Mouse (Mus musculus): ENCODE data around the gene Srebf2.
"Not testable (repeated sequence)": the region's sequence is repeated elsewhere in the genome, so short reads cannot be mapped to it uniquely, and the experiment has no call there.

The Srebf2 gene

DNA sequence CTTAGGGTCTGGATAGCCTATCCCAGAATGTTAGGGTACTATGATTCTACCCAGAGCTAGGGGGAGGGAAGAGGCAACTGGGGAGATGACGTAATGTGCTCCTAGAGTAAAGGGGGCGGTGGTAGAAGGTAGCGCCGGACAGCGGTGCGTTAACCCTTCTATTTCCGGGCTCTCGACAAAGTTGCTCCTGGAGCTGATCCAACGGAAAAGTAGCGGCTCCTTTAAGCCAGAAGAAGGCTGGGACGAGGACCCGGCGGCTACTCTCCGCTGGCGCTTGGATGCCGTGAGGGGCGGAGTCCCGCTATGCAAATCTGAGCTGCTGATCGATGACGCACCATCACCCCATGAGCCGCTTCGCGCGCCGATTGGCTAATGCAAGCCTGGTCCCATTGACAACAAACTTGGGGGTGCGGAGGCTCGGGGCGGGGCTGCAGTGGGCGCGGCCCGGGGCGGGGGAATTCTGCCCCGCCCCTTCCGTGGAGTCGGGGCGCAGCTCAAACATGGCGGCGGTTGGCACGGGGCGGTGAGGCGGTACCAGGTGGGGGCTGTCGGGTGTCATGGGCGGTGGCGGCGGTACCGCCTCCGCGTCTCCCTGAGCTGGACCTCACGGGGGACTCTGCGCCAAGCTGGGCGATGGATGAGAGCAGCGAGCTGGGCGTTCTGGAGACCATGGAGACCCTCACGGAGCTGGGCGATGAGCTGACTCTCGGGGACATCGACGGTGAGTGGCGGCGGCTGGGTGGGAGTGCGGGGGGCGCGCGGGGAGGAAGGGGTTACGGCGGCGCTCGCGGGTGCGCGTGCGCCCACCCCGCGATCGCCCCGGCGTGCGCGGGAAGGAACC lies at the start of gene Srebf2:
Srebf2 (plus strand) TSS at position 412 of the 841 bp plus-strand sequence.
- peak; percentile 99 for DNase-seq

DNA sequence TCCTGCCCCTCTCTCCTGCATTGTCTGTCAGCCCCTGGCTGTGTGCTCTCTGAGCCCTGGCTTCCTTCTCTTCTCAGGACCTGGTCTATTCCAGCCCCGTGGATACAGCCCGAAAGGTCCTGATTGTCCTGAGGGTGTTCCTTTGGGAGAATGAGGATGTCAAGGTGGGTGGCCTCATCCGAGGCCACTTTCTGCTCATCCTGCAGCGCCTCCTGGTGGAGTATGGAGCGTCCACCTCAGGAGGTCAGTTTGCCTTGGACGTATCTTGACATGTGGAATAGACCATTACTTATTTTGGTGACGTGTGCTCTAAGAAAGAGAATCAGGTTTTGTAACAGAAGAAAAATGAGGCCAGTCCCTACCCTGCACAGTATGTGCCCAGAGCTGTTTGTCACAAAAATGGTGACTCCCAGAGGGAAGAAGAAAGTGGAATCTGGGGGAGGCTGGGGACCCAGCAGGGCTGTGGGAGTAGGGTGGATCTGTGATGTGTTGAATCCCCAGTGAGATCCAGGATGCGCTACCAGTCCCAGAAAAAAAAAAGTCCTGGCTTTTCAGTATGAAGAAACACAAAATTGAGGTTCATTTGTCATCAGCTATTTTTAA lies 39.9 kb upstream of the Srebf2 start:
- DNase-seq, result peak; percentile 44

DNA sequence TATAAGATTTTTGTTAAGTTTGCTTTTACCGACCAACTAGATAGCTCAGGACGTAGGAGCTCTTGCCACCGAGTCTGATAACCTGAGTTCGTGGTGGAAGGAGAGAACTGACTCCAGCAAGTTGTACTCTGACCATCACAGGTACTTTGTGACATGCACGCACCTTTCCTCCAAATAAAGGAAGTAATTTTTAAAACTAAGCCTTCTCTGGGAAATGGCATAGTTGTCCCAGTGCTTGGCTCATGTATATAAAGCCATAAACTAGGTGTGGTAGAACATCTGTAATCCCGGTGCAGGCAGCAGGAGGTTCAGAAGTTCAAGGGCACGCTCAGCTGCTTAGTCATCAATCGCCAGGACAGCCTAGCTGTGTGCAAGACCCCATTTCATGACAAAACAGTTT lies 26.4 kb upstream of the Srebf2 start:
- DNase-seq, result no peak

- DNase-seq, result not testable (repeated sequence)
Measured at GRCm38 (mm10) chr15:82126690-82127089, 20.3 kb upstream of the Srebf2 start.

GRCm38 (mm10) chr15:82127426-82128374 lies 19.3 kb upstream of the Srebf2 start, which contains the start of gene Ccdc134:
Ccdc134 (plus strand) TSS chr15:82127922.
- peak; percentile 97 for DNase-seq

DNA sequence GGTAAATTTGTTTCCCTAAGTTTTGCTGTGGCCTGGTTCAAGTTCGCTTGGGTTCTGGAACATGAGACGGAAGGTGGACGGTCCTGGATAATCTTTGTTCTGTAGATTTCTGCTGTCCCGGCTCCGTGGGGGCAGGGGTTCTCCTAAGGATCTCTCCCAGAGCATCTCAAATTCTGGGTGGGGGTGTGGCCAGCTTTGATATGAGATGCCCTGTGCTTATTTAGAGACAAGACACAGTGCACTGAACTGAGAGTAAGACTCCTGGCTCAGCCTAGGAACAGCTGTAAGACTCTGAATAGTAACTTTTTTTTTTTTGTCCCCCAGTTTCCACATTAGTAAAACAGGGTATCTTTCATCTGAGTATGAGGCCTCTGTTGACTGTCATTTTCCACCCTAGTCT lies 18.6 kb upstream of the Srebf2 start:
- no peak for DNase-seq

DNA sequence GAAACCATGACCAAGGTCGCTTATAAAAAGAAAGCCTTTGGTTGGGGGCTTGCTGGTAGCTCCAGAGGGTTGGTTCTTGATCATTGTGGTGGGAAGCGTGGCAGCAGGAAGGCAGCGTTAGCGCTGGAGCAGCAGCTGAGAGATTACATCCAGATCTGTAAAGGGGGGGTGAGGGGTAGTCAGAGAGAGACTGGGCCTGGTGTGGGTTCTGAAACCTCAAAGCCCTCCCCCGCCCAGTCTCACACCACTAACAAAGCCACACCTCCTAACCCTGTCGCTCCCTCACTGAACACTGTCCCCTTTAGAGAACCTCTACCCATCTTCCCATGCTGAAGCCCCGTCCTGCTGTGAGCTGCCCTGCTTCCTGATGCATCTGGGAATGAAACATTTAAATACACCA lies 16.4 kb upstream of the Srebf2 start:
- DNase-seq, result no peak

DNA sequence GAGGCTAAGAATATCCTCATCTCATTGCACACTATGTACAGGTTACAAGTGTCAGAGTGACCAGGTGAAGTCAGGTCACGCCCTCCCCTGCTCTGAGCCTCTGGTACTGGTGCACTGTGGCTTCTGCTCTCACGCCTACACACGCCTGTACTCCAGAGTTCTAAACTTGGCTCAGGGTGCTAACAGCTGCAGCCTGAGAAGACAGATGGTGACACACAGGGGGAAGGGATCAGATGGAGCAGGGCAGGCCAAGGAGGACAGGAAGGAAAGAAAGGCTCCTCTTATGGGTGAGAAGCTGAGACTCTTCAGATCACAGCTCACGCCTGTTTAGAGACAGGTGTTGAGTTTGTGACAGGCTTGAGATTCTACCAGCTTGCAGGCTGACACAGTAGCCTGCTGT lies 11.6 kb upstream of the Srebf2 start:
- DNase-seq, result no peak

DNA sequence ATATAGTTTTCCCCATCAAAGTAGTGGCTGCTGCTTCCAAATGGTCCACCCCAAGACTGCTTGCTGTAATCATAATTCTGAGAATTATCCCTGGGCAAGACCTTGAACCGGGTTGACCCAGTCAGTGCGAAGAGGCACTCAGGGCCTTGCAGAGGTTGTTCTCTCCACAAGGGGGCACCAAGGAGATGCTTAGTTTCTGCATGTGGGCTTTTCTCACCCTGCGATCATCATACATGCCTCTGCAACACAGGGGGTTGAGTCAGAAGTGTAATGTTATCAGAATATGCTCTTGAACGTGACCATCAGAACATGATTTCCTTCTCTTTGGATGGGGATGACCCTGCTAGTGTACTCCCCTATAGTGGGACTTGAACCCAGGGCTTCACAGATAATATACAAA lies 8.4 kb upstream of the Srebf2 start:
- peak; percentile 69 for DNase-seq

- DNase-seq, result no peak
Measured at GRCm38 (mm10) chr15:82139196-82139595, 7.8 kb upstream of the Srebf2 start.

GRCm38 (mm10) chr15:82140355-82140754 lies 6.6 kb upstream of the Srebf2 start:
- DNase-seq, result no peak

DNA sequence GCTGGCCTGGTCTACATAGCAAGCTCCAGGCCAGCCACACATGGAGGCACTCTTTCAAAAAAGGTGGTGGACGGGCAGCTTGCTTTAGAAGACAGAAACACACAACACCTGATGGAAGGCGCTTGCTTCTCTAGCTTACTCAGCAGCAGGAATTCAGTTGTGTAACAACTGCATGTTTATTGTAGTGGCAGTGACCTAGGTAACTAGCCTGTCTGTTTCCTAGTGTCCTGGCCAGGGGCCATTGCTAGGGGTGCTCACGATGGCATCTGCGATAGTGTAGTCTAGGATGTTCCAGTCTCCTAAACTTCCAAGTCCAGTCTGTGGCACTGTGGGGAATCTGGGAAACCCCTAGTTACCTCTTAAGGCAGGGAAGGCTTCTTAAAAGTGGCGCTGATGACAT lies 2.8 kb upstream of the Srebf2 start:
- no peak for DNase-seq

DNA sequence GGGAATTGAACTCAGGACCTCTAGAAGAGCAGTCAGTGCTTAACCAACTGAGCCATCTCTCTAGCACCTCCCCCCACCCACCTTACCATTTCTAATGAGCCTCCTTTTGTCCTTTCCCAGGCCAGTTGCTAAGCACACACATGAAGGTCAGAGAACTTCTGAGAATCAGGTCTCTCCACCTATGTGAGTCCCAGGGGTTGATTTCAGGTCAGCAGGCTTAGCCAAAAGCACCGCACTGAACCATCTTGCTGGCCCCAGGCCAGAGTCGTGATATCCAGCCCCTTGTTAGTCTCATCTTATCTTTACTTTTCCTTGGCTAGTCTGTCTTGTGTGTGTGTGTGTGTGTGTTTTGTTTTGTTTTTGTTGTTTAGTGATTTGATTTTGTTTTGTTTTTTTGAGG lies 1.6 kb upstream of the Srebf2 start:
- no peak for DNase-seq

- no peak for DNase-seq
Measured at GRCm38 (mm10) chr15:82145851-82146769, 871 bp upstream of the Srebf2 start.

DNA sequence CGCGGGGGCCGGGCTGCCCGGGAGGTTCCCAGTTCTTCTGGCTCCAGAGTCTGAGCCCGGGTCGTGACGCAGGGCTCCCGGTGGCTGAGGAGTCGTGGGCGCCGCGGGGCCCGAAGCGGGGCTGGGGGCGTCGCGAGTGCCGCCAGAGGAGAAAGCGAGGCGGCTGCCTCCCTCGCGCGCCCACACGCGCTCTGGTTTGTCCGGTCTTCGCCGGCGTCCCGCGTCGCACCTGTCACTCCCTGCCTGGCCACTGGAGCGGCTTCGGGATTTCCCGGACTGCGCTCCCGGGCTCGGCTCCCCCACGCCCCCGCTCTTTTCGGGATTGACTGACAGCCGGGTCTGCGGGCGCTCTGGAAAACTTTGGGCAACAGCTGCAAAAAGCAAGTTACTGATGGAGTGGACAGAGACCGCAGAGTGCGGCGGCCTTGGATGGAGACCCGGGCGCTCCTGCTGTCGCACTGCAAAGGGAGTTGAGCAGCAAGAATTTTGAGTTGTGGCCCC lies 680 bp downstream of the Srebf2 start:
- DNase-seq, result peak; percentile 65

DNA sequence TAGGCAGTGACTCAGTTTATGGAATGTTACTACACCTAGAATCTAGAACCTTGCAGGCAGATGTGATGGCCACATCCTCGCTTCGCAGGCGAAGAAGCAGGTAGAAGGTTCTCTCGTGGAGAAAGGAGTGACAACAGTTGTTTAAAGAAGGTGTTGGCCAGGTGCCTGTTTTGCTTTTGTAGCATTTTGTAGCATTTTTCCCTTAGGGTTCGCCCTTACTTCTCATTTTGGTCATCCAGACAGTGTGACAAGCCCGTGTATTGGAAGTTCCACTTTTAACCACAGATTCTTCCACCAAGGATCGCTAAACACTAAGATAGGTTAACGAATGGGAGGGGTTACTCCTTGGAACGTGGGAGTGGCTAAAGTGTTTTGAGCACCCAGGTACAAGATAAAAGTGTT lies 1.5 kb downstream of the Srebf2 start:
- no peak for DNase-seq

DNA sequence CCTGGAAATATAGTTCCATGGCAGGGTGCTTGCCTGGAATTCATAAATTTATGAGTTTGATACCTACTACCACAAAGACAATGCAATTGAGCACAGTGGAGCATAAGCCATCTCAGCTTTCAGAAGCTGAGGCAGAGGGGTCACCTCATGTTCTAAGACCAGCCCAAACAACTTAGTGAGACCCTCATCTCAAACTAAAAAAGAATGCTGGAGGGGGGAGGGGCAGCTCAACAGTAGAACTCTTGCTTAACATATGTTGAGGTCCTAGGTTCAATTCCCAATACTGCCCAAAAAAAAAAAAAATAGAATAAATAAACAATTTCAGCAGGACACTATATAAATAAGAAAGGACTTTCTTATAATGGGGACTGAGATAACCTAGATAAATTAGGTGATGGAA lies 3.1 kb downstream of the Srebf2 start:
- no peak for DNase-seq

- DNase-seq, result no peak
Measured at GRCm38 (mm10) chr15:82151176-82151575, 4.2 kb downstream of the Srebf2 start.

DNA sequence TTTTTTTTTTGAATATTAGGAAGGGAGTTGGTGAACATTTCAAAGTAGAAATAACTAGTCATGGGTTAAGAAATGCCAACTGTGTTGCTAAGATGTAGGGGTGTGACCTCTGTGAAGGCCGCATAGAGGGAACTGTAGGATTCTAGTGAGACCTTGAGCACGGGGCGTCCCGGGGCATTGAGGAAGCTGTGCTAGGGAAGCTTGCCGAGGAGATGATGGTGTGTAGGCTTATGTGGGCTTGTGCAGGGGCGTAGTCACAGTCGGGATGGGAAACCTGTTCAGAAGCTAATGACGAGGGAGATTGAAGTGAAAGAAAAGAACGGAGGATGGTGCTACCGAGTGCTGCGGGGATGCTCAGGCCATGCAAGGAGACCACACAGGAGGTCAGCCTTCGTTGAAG lies 5.0 kb downstream of the Srebf2 start:
- DNase-seq, result no peak

- DNase-seq, result no peak
Measured at GRCm38 (mm10) chr15:82152435-82152834, 5.5 kb downstream of the Srebf2 start.

DNA sequence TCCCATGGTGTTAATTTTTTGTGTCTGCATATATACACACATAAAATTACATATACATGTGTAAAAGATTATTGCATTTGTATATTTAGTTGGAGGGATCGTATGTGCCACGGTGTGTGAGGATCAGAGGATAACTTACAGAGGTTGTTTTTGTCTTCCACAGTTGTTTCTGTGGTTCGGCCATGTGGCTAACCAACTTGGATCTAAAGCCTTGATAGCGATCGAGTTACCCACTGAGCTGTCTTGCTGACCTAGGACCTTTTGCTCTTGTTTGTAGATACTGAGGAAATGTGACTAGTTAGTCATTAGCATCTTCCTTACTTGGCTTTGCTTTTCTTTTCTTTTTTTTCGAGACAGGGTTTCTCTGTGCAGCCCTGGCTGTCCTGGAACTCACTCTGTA lies 9.3 kb downstream of the Srebf2 start:
- DNase-seq, result no peak

- no peak for DNase-seq
Measured at GRCm38 (mm10) chr15:82156902-82157301, 9.9 kb downstream of the Srebf2 start.
